9 mouse cellular contexts compared by ENCODE assay signal in genomic region chr11:22671791-22672490, GRCm38 (mm10).
DNase-seq lines count a peak whose midpoint lies in the region; ATAC-seq and TF ChIP-seq lines count a peak whose summit lies in the region.
"Had no signal": no experiment of that assay in that cellular context is flagged by ENCODE, and none has a peak within 500 bp of the region (broad histone marks: within the 10 kb centered on the region; RNA-seq: fewer than 3 reads in every experiment).

No protein-coding gene starts in this region.

- H3K9ac ChIP-seq in neural tube, embryonic 14.5 days (replicated peaks; ENCODE audit: low read depth, low read length) = no peak overlapping the region
- H3K9ac ChIP-seq: lung, embryonic 15.5 days had no signal

- no peaks in the 10 kb centered on the region for H3K36me3 ChIP-seq in neural tube, embryonic 14.5 days (ENCODE audit: control insufficient read depth, insufficient read depth, low read length)
- H3K36me3 ChIP-seq: lung, embryonic 15.5 days had no signal

- no peak overlapping the region for H3K4me2 ChIP-seq in neural tube, embryonic 14.5 days (ENCODE audit: low read depth, low read length)
- H3K4me2 ChIP-seq: lung, embryonic 15.5 days had no signal

- peak in 1 of 2 experiments; percentile 32 for DNase-seq in left cerebral cortex, adult 2 months (ENCODE audit: extremely low spot score in 1 of 2, low spot score in 2 of 2)
- no peak for DNase-seq in left cerebral cortex, postnatal 4 days
- DNase-seq in embryo, embryonic 10 days (ENCODE audit: low spot score) = peak; percentile 43
- peak; percentile 42 to 73 for DNase-seq in layer of hippocampus, adult 2 months (ENCODE audit: low spot score in 2 of 2)
- DNase-seq in lung, postnatal 36 days = no peak

- H3K27ac ChIP-seq in left cerebral cortex, adult 2 months = peak overlapping the region; percentile 52
- peak overlapping the region; percentile 92 for H3K27ac ChIP-seq in layer of hippocampus, adult 2 months
- H3K27ac ChIP-seq in neural tube, embryonic 14.5 days (ENCODE audit: low read depth, low read length) = peak overlapping the region; percentile 48; the same call in 1 of the 2 replicates
- H3K27ac ChIP-seq: lung, embryonic 15.5 days had no signal

- intact Hi-C loops in left cerebral cortex, adult 2 months (cut with DNase I) = no loop called here
- intact Hi-C loops in left cerebral cortex, postnatal 4 days (cut with DNase I) = no loop called here

- H3K9me3 ChIP-seq in neural tube, embryonic 14.5 days (ENCODE audit: control insufficient read depth, low read length) = no peaks in the 10 kb centered on the region
- H3K9me3 ChIP-seq: lung, embryonic 15.5 days had no signal

- ATAC-seq in neural tube, embryonic 14.5 days (ENCODE audit: low read depth) = peak; percentile 98
- no peak for ATAC-seq in megakaryocyte progenitor cell, adult 5-6 weeks (replicated peaks; ENCODE audit: poor library complexity)
- no peak for ATAC-seq in inflammation-experienced regulatory T-cells, adult 6 months

- H3K4me3 ChIP-seq in left cerebral cortex, adult 2 months = no peak overlapping the region
- no peak overlapping the region for H3K4me3 ChIP-seq in layer of hippocampus, adult 2 months
- no peak overlapping the region for H3K4me3 ChIP-seq in neural tube, embryonic 14.5 days (ENCODE audit: low read depth, low read length)
- H3K4me3 ChIP-seq: lung, embryonic 15.5 days had no signal

- no peaks in the 10 kb centered on the region for H3K27me3 ChIP-seq in neural tube, embryonic 14.5 days (ENCODE audit: control insufficient read depth, insufficient read depth, low read length)
- H3K27me3 ChIP-seq: lung, embryonic 15.5 days had no signal

- TF ChIP-seq CTCF in left cerebral cortex, adult 2 months (IDR thresholded peaks at IDR 0.05) = no peak; the same call in 1 of the 2 replicates
- TF ChIP-seq CTCF in layer of hippocampus, adult 2 months (conservative IDR thresholded peaks at IDR 0.05) = peak; percentile 16; the same call in 1 of the 2 replicates

- peaks cover 8% of the 10 kb centered on the region; the same call in 1 of the 2 replicates for H3K4me1 ChIP-seq in neural tube, embryonic 14.5 days (ENCODE audit: control insufficient read depth, insufficient read depth, low read length)
- H3K4me1 ChIP-seq: lung, embryonic 15.5 days had no signal

- WGBS in neural tube, embryonic 14.5 days = 30% methylated on average over 5 of the region's 5 CpGs

Comparison
In these comparisons a context has a peak if more than half of its experiments do, and no peak if none do; other contexts are left out.
1. DNase-seq: peak in embryo, embryonic 10 days (single experiment) and layer of hippocampus, adult 2 months (2 of 2); none in left cerebral cortex, postnatal 4 days (single experiment) and lung, postnatal 36 days (single experiment).
2. Peak in every context shown above with its lines, with median percentiles within 50 percentile points of each other: H3K27ac ChIP-seq.